Mouse (Mus musculus) neutrophil, adult 5-6 weeks (primary cell): ENCODE measurements around the gene Sgsm3. TPM values are rescaled to one million over a fixed set of nuclear protein-coding genes. Genes with fewer than 3 reads are reported as not detected.

Source experiments
- ATAC-seq: fragments of 151-379, 151-347 bp; 2 replicates; pipeline ENCODE4 v1.8.0; 2017; ENCODE audit warnings: mild to moderate bottlenecking, moderate TSS enrichment; ENCODE audit not compliant: insufficient number of reproducible peaks, poor library complexity, low FRiP score, severe bottlenecking; ENCODE audit errors: extremely low read depth
- total RNA-seq: library from RNA; stranded (forward); fragments of 200-1000 nt; gene quantifications from 2 replicates; pipeline ENCODE4 v1.2.3, GENCODE M21; 2017

Sgsm3 gene
- total RNA-seq, 1 experiment from 2014 or later, result 13.3 TPM

GRCm38 (mm10) chr15:81047497-81047896, 69.9 kb downstream of the Sgsm3 start:
- no peak for ATAC-seq

GRCm38 (mm10) chr15:81049401-81050053, 72.0 kb downstream of the Sgsm3 start:
- peak; percentile 67 for ATAC-seq

- ATAC-seq, result no peak
These were observed 72.9 kb downstream of the Sgsm3 start for GRCm38 (mm10) chr15:81050488-81050887.

- ATAC-seq, result no peak
These were observed 74.9 kb downstream of the Sgsm3 start for GRCm38 (mm10) chr15:81052491-81052890.

- ATAC-seq, result no peak
These were observed 77.9 kb downstream of the Sgsm3 start for GRCm38 (mm10) chr15:81055488-81055887.

- ATAC-seq, result no peak
These were observed 80.2 kb downstream of the Sgsm3 start for GRCm38 (mm10) chr15:81057736-81058135.

- no peak for ATAC-seq
These were observed 83.4 kb downstream of the Sgsm3 start for GRCm38 (mm10) chr15:81060975-81061374.

Other genes starting within 250 kb of the Sgsm3 start
- 69.8 and 72.3 TPM in 2 replicates for gene Adsl, start 29.3 kb upstream of the Sgsm3 start, total RNA-seq
- gene Mrtfa, start 213.0 kb downstream of the Sgsm3 start, total RNA-seq, result 59.9 and 68.9 TPM in 2 replicates